Mouse (Mus musculus) liver, postnatal 0 days (tissue): ENCODE measurements around the gene Tgfbrap1.

Experiments
- CTCF ChIP-seq: sonication (generic); IDR thresholded peaks from 2 replicates; pipeline ENCODE4 v1.5.1; 2016; ENCODE audit warnings: antibody characterized with exemption, low read depth
- EP300 ChIP-seq: IDR thresholded peaks from 2 replicates; pipeline ENCODE4 v1.6.1; 2016; ENCODE audit warnings: antibody characterized with exemption, low read depth, mild to moderate bottlenecking

DNA sequence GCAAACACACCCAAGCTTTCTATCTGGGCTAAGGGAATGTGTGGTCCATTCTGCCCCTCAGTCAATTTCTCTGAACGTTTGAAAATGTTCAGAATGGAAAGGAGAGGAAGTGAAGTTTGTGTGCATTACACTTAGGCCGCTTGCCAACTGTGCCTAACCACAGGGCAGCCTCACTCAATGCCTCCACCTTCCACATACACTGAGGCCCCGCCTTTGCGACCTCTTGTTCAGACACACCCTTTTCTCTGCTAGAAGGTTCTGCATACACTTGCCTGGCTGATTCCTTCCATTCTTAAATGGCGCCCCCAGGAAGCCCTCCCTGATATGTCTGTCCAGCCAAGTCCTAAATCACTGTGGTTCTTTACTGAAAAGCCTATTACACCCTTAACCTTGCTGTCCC, 27.7 kb downstream of the Tgfbrap1 start:
- TF ChIP-seq CTCF, result no peak
- no peak for TF ChIP-seq EP300
